Mouse (Mus musculus): ENCODE results near the gene Mycs.

Mycs gene

GRCm38 (mm10) chrX:5469165-5469564 is at the start of gene Mycs:
Mycs (minus strand) TSS chrX:5469265.
- DNase-seq = no peak

DNA sequence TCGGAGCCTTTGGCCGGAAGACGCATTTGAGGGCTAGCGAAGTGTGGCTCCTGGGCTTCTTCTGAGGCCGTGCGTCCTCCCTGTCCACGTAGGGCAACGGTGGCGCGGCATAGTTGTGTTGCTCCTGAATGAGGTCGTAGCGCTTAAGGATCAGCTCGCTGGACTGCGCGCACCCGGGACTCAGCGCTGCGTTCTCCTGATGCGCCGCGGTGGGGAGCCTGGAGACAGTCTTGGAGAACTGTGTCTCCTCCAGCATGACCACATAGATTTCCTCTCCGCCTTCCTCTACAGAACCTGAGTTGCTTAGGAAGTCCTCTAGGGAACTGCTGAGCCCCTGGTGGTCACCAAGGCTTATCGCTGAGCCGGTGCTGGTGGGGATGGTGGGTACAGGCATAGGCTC is 1.0 kb downstream of the Mycs start:
- DNase-seq = no peak
